Mouse (Mus musculus): ENCODE results near the gene Syp. TPM values are rescaled to one million over a fixed set of nuclear protein-coding genes. Genes with fewer than 3 reads are reported as not detected.

Syp gene
- total RNA-seq (2021): 1,000 to 10,000 TPM; 2,020 to 2,211 TPM

GRCm38 (mm10) chrX:7638401-7639091, at the start of gene Syp:
Gene Syp, plus strand, starts transcription at chrX:7638471.
- peak; percentile 85 to 92 for DNase-seq (ENCODE audit: low spot score in 2 of 2)
- intact Hi-C loops (cut with DNase I): loop anchor here (2.0 to 5.0 kb wide), 2 partner anchors 64 to 216 kb away; partner anchors contain the start of gene Ppp1r3f

DNA sequence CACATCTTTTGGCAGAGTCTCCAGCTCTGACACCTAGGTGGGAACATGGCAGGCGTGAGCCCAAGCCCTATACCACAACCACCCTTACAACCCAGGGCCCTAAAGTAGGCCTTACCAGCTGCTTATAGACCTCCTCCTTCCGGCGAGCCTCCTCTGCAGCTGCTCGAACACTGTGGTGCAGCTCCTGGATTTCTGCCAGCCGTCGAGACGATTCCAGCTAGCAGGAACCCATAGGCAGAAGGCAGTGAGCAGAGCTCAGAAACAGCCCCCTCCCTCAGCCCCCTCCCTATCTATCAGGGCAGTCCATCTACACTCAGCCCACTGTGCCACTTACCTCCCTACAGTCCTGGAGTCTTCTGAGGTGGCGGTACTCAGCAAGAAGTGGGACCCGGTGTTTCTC, 42.9 kb upstream of the Syp start:
- DNase-seq (ENCODE audit: low spot score in 2 of 2): peak in 1 of 2 experiments; percentile 28
- intact Hi-C loops (cut with DNase I): no loop called here

DNA sequence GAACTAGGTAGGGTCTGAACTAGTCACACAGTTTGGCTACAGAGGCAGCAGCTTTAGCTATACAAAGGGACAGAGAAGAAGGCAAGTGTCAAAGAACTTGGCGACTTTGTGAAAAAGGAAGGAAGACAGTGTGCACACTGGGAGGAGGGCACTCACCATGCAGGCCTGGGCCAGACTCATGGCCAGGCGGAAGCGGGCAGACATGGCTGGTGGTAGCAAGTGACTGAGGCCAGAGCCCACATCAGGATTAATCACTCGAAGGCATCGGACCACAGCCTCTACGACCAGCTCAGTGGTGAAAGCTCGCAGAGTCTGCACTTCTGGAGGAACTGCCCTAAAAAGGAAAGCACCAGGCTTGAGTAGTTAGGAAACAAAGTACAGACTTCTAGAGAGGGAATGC, 34.3 kb upstream of the Syp start:
- DNase-seq (ENCODE audit: low spot score in 2 of 2): no peak
- intact Hi-C loops (cut with DNase I): no loop called here

GRCm38 (mm10) chrX:7604879-7605574, 33.2 kb upstream of the Syp start, which contains the start of gene Ccdc22:
Gene Ccdc22, minus strand, starts transcription at chrX:7605517.
- intact Hi-C loops (cut with DNase I): no loop called here

GRCm38 (mm10) chrX:7605575-7605941, 32.7 kb upstream of the Syp start:
- intact Hi-C loops (cut with DNase I): no loop called here
- DNase-seq (ENCODE audit: low spot score in 2 of 2): no peak

More at GRCm38 (mm10) chrX:7604879-7605574, 33.2 kb upstream of the Syp start, which contains the start of gene Ccdc22:
- DNase-seq (ENCODE audit: low spot score in 2 of 2): peak; percentile 81 to 93

GRCm38 (mm10) chrX:7606783-7607182, 31.5 kb upstream of the Syp start, which contains the start of gene Cacna1f:
Gene Cacna1f, plus strand, starts transcription at chrX:7607083.
- DNase-seq (ENCODE audit: low spot score in 2 of 2): no peak
- intact Hi-C loops (cut with DNase I): no loop called here

- intact Hi-C loops (cut with DNase I): loop anchor here (2.0 kb wide), 1 partner anchor 25 kb away; no protein-coding TSS in a partner anchor
- peak in 1 of 2 experiments; percentile 9 for DNase-seq (ENCODE audit: low spot score in 2 of 2)
Measured at GRCm38 (mm10) chrX:7610035-7610434, 28.2 kb upstream of the Syp start.

DNA sequence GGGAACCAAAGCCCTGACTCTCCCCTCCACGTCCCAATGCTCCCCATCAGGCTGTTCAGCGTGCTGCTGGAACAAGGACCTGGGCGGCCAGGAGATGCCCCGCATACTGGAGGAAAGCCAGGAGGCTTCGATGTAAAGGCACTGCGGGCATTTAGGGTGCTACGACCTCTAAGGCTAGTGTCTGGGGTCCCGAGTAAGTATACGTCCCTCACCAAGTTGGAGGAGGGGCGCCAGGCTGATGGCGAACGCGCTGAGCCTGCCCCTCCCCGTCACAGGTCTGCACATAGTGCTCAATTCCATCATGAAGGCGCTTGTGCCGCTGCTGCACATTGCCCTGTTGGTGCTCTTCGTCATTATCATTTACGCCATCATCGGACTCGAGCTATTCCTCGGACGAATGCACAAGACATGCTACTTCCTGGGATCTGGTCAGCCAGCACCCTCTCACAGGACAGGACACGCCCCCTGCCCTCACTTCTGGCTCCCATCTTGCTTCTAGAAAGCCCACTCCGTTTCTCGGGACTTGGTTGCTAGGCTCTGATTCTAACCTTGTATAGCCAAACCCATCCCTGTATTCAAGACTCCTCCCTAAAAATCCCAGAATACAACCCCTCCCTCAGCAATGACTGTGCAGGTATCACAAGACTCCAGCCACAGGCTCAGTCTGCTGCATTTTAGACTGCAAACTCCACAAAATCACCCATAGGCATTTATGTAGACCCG, 27.6 kb upstream of the Syp start:
- intact Hi-C loops (cut with DNase I): loop anchor here (2.0 kb wide), 1 partner anchor 24 kb away; no protein-coding TSS in a partner anchor
- peak; percentile 32 to 42 for DNase-seq (ENCODE audit: low spot score in 2 of 2)

- DNase-seq (ENCODE audit: low spot score in 2 of 2): no peak
- intact Hi-C loops (cut with DNase I): no loop called here
Measured at GRCm38 (mm10) chrX:7617889-7618551, 20.3 kb upstream of the Syp start.

DNA sequence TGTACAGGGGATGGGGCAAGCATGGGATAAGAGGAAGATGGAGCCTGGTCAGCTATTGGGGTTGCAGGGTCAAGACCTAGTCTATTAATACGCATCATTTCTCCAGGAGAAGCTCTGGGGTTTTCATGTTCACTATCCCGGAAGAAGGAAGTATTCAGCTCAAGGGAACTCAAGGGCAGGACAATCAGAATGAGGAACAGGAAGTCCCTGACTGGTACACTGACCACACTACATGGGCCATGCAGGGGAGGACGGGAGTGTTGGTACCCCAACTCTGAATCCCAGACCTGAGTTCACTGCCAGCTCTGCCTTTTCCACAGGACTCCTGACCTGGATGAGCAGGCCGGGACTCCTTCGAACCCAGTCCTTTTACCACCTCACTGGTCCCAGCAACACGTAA, 5.7 kb upstream of the Syp start:
- intact Hi-C loops (cut with DNase I): no loop called here

DNA sequence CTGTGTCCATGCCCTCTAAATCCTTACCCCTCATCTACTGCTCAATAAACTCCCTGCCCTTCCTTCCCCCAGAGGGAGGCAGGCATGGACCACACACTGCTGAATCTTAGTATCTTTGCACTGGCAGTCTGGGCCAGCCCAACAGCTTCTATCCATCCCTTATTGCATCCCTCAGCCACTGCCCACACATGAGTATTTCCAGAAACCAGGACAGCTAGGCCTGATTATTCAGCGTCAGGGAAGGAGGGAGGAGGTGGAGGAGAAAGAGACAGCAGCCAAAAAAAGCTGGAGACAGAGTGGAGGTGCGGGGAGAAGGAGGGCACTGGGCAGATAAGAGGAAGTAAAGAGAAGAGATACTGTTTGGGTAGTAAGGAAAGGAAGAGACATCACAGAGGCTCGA, 3.2 kb upstream of the Syp start:
- intact Hi-C loops (cut with DNase I): loop anchor here (2.0 to 5.0 kb wide), 2 partner anchors 24 to 213 kb away; no protein-coding TSS in a partner anchor
- DNase-seq (ENCODE audit: low spot score in 2 of 2): peak; percentile 50 to 90

More for the DNA sequence above, 5.7 kb upstream of the Syp start:
- DNase-seq (ENCODE audit: low spot score in 2 of 2): no peak

GRCm38 (mm10) chrX:7639536-7640325, 1.5 kb downstream of the Syp start:
- DNase-seq (ENCODE audit: low spot score in 2 of 2): peak in 1 of 2 experiments; percentile 63
- intact Hi-C loops (cut with DNase I): loop anchor here (2.0 to 5.0 kb wide), 2 partner anchors 65 to 217 kb away; partner anchors contain the start of gene Ppp1r3f

DNA sequence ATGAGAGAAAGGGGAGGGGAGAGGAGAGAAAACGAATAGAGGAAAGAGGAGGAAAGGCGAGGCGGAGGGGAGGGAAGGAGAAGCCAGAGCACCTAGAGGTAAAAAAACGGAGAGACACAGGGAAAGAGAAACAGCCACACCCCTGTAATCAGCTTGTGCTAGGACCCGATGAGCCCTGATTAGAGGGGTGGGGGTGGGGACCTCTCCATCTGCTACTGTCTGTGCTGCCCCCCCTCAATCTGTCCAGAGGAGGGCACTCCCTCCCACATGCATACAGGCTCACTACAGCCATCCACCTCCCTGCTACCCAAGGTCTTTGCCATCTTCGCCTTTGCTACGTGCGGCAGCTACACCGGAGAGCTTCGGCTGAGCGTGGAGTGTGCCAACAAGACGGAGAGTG, 2.5 kb downstream of the Syp start:
- no peak for DNase-seq (ENCODE audit: low spot score in 2 of 2)
- intact Hi-C loops (cut with DNase I): no loop called here

DNA sequence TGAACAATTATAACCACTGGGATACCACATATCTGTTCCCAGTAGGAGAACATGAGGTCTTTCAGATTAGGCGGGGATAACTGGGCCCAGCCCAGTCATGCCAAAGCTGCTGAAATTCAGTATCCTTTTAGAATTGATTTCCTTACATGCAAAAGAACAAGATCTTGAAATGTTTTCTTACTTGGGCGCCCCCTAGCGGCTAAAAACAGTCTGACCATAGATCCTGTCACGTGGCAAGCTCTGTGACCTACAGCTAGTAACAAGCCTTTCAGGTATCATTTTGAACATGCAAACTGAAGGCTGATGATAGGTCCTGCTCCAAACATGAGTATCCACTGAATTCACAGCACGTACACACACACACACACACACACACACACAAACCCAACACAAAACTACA, 7.1 kb downstream of the Syp start:
- DNase-seq (ENCODE audit: low spot score in 2 of 2): peak; percentile 81 to 85
- intact Hi-C loops (cut with DNase I): loop anchor here (2.0 kb wide), 1 partner anchor 171 kb away; no protein-coding TSS in a partner anchor

DNA sequence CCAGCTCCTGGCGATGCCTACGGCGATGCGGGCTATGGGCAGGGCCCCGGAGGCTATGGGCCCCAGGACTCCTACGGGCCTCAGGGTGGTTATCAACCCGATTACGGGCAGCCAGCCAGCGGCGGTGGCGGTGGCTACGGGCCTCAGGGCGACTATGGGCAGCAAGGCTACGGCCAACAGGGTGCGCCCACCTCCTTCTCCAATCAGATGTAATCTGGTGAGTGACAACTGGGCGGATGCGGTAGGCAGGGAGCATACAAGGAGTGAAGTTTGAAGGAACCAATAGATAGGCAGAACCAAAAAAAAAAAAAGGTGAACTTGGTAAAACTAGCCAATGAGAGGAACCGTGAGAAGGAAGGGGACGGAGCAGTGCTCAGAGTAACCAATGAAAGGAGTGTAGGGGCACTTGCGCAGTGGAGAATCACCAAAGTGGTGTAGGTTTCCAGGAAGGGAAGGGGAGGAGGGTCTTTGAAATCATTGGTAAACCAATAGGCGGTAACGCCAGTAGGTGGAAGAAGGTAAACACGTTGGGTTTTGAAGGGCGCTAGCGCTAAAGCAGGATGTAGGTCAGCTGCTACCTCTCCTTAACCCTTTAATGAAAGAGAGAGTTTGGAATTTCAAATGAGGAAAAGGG, 10.5 kb downstream of the Syp start:
- intact Hi-C loops (cut with DNase I): no loop called here
- peak in 1 of 2 experiments; percentile 77 for DNase-seq (ENCODE audit: low spot score in 2 of 2)

DNA sequence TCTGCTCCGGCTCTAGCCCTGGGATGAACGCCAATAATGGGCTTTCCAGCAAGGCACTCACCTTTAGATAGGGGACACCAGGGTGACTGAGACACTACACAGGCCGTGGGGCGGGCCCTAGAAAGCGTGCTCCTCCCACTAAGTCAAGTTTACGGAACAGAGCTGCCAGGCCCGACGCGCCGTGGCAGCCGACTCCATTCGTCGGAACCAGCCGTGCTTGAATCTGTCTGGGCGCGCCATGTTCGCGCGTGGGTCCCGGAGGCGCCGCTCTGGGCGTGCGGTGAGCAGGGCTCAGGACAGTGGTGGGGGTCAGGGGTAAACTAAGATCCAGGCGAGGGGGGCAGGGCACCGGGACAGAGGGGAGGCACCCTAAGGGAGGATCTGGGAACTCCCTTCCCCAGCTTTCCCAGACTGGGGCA, 19.0 kb downstream of the Syp start, which contains the start of gene Prickle3:
Prickle3 (plus strand) TSS at position 40 of the 419 bp plus-strand sequence.
- DNase-seq (ENCODE audit: low spot score in 2 of 2): no peak
- intact Hi-C loops (cut with DNase I): no loop called here

DNA sequence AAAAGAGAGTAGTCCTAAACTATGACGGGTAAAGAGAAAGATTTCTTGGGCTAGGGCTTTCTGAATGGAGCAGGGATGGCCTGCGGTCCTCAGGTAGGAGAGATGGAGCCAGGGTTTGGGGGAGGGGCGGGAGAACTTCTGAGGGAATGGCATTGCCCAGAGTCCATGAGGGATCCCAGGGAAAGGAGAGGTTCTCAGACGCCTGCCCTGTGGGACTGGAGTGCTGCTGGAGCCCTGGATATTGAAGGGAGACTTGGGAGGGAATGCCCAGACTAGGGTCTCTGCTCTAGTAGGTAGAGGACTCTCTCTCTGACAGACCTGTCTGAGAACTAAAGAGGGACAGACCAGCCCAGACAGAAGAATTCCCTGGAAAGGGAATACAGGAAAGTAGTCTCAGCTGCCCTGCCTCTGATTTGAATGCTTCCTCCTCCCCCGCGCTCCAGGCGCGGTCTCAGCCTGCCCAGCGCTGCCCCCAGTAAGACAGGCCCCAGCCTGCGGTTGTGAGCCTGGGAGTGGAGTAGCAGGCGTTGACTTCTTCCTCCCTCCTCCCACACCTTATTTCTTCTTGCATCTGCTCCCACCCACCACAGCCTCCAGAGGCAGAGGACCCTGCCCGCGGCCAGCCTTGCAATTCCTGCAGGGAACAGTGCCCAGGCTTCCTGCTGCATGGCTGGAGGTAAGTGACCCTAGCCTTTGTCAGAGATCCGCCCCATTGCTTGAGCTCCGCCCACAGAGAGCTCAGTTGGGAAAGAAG, 19.9 kb downstream of the Syp start:
- no peak for DNase-seq (ENCODE audit: low spot score in 2 of 2)
- intact Hi-C loops (cut with DNase I): no loop called here

All from left cerebral cortex, postnatal 25 days (tissue).